Mouse (Mus musculus): ENCODE results near the gene Cd200r2.

GRCm38 (mm10) chr16:44962777-44963176 lies 95.9 kb downstream of the Cd200r2 start:
- TF ChIP-seq POLR2A (IDR thresholded peaks at IDR 0.05; ENCODE audit: extremely low read depth, insufficient read depth, low read length) (no peak), CTCF (IDR thresholded peaks at IDR 0.05; ENCODE audit: low read depth, low read length) (no peak)
